Mouse (Mus musculus) MEL (cell line): ENCODE results near the gene Zscan22.

Source experiments
- BHLHE40 ChIP-seq: IDR thresholded peaks from 2 replicates; pipeline ENCODE4 v1.6.1; 2012; ENCODE audit warnings: low read depth, mild to moderate bottlenecking, inconsistent platforms, low read length, improper control_type of control experiment, borderline replicate concordance
- CTCF ChIP-seq, 3 experiments: IDR thresholded peaks in 2 of 3; conservative IDR thresholded peaks in 1 of 3; 2 replicates each; pipeline ENCODE4 v1.5.1; 2011 to 2012; ENCODE audit warnings: low read length in 3 of 3, low read depth in 2 of 3, mild to moderate bottlenecking in 2 of 3, improper control_type of control experiment in 1 of 3, inconsistent platforms in 1 of 3, mixed read lengths in 1 of 3, moderate library complexity in 1 of 3; ENCODE audit not compliant: control insufficient read depth in 1 of 3, insufficient read depth in 1 of 3, poor library complexity in 1 of 3, severe bottlenecking in 1 of 3
- EP300 ChIP-seq, 2 experiments: IDR thresholded peaks; 2 replicates each; pipeline ENCODE4 v1.6.1; 2011; ENCODE audit warnings: improper control_type of control experiment in 2 of 2, low read length in 2 of 2, low read depth in 1 of 2, mild to moderate bottlenecking in 1 of 2
- GABPA ChIP-seq: IDR thresholded peaks from 2 replicates; pipeline ENCODE4 v1.6.1; 2012; ENCODE audit warnings: low read depth, mild to moderate bottlenecking, inconsistent platforms, low read length, improper control_type of control experiment, moderate library complexity
- MXI1 ChIP-seq: IDR thresholded peaks from 2 replicates; pipeline ENCODE4 v1.6.1; 2011; ENCODE audit warnings: mild to moderate bottlenecking, low read depth, low read length, improper control_type of control experiment
- RCOR1 ChIP-seq: IDR thresholded peaks from 2 replicates; pipeline ENCODE4 v1.6.1; 2012; ENCODE audit warnings: low read depth, mild to moderate bottlenecking, inconsistent platforms, low read length, improper control_type of control experiment

DNA sequence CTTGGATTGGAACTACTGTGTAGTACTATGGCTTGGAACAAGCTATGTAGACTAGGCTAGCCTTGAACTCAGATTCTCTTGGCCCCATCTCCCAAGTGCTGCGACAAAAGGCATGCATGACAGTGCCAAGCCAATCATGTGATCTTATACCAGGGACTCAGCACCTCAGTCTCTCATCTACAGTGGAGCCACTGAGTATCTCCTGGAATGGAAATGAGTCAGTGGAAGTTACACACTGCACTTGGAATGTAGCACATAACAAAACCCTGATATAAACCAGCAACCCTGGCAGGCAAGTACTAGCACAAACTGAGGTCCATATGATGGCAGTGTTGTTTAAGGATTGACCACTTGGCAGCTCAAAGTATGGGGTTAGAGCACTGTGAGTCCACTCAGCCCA, 7.5 kb downstream of the Zscan22 start:
- TF ChIP-seq MXI1 (no peak), GABPA (no peak), EP300 (IDR thresholded peaks at IDR 0.05; ENCODE audit: low read depth in 1 of 2, low read length in 2 of 2) (no peak), RCOR1 (no peak), CTCF (IDR thresholded peaks at IDR 0.05 in 2 of 3, conservative IDR thresholded peaks at IDR 0.05 in 1 of 3; ENCODE audit: control insufficient read depth in 1 of 3, insufficient read depth in 1 of 3, low read depth in 2 of 3, low read length in 3 of 3, poor library complexity in 1 of 3, severe bottlenecking in 1 of 3) (no peak), BHLHE40 (no peak)
